Mouse (Mus musculus): ENCODE results near the gene Coq6. TPM values are rescaled to one million over a fixed set of nuclear protein-coding genes. Genes with fewer than 3 reads are reported as not detected.
"Not testable (repeated sequence)": the region's sequence is repeated elsewhere in the genome, so short reads cannot be mapped to it uniquely, and the experiment has no call there.

Coq6 gene
- 10 to 100 TPM; 20.4 to 31.5 TPM for polyA plus RNA-seq (2017; shearing (Covaris generic))

DNA sequence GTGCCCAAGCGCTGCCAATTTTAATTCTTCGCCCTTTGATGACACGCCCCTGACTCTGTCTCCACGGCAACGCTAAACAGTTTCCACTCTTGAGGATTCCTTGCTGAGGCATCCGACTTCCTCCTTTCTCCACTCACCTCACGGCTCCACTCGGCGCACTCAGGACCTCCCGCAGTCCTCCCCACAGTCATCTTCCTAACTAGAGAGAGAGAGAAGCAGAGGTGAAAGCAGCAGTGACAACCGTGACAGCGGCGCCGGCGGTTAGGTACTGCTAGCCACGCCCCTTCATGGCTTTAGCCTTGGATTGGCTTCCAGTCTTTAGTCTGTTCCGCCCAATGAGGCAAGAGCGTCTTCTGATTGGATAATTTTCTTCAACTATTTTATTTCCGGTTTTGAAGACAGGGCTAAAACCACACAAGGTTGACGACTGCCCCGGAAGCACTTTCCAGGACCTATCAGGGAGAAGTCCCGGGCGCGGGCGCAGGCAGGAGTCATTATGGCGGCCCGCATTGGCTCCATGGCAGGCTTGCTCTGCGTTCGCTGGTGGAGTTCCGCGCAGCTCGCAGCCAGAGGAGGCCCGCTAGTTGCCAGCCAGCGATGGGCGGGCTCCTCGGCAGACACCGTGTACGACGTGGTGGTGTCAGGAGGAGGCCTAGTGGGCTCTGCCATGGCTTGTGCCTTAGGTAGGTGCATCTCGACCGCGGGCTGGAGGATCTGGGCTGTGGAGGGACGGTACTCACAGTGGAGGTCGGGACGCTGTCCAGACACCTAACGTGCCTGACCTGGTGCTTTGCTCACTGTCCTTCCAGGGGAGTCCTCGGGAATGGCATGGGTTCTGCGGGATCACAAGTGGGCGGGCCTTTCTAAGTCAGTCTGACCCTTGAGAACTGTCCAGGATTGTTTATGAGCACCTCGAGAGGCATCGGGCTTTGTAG, at the start of gene Coq6, which contains the start of gene Fam161b:
Coq6 (plus strand) TSS at position 103 of the 935 bp plus-strand sequence.
Fam161b (minus strand) TSS at position 279 of the 935 bp plus-strand sequence.
- ATAC-seq, result peak; percentile 100

DNA sequence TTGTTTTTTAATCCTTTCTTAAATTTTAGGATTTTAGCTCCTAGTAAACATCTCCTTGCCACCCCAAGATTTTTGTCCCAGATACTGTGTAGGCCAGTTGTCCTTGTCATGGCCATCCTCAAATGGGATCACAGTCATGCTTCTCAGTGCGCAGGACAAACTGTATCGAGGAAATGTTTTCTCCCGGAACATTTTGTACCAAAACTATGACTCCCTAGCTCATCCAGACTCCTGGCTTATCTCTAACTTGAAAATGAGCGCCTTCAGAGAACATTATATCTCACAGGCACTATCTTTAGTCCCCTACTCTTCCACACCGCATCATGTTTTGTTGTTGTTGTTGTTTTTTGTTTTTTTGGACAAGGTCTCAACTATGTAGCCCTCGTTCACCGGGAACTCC, 45.5 kb upstream of the Coq6 start:
- ATAC-seq, result no peak

DNA sequence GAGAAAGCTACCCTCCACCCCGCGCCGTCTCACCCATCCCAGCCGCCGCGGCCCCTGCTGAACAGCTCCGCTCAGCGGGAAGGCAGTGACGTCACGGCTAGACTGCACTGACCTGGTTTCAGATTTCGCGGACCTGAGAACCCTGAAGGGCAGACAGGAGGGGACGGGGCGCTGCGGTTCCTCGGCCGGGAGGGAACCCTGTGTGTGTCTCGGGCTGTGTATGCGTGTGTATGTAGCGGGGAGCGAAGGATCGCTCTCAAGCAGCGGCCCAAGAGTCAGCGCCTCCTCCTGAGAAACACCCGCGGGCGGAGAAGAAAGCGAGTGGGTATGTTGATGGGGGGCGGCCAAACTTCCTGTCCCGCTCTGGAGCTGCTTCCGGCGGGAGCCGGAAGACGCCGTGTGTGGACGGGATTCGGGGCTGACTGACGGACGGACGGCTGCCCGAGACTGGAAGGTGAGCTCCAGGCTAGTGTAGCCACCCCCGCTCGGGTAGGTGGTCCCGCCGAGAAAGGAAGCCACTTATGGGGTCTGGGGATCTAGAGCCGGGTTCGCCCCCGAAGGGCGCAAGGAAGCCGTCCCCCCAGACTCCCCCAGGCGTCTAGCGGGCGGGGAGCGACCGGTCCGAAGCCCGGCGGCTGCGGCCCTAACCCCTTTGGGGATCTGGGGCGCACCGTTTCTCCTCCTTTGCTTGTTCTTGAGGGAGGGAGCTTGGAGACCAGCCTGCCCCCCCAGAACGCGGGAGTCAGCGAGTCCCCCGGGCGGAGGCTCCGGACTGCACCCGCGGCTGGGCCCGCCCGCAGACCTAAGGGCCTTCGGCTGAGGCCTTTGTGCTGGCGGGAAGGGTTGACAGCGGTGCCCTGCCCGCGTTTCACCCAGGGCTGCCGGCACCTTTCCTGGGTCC, 44.5 kb upstream of the Coq6 start, which contains the start of gene Zfp410:
Zfp410 (plus strand) TSS at position 132 of the 901 bp plus-strand sequence.
- ATAC-seq, result peak; percentile 71

DNA sequence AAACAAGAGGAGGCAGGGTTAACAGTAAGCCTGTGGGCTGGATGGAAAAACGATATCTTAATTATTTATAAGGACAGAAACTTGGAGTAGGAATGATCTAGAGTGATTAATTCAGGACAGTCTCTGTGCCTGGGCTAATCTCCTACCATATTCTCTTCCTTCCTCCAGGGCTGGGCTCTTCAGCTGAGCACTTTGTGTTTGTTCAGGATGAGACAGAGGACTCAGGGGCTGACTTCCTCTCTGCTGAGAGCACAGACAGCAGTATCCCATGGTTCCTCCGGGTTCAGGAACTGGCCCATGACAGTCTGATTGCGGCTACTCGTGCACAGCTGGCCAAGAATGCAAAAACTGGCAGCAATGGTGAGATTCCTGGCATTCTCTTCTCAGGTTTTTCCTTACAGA, 34.3 kb upstream of the Coq6 start:
- ATAC-seq, result no peak

DNA sequence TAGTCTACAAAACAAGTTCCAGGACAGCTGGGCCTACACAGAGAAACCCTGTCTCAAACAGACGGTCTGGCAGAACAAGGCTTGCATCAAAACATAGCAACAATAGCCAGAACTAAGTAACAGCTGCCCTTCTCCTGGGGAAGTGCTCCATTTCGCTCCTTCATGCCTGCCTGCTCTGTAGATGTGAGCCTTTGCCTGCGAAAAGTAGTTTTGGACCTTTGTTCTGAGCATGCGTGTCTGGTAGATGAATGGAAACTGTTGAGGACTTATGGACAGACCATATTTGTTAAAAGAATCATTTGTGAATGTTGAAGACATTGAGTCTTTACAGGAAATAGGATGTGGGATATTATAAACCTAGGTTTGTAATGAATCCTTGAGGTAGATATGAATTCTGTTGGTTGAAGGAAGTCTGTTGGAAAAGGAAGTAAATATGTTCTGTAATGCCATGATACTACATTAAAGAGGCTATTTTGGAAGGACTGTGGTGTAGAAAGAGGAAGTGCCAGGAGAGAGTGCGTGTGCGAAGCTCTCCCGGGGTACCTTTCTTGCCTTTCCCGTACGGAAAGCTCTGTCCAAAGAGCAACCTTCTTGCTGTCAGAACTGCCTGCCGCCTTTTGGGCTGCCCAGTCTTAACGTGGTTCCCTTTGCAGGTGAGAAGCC, 24.4 kb upstream of the Coq6 start:
- no peak for ATAC-seq

DNA sequence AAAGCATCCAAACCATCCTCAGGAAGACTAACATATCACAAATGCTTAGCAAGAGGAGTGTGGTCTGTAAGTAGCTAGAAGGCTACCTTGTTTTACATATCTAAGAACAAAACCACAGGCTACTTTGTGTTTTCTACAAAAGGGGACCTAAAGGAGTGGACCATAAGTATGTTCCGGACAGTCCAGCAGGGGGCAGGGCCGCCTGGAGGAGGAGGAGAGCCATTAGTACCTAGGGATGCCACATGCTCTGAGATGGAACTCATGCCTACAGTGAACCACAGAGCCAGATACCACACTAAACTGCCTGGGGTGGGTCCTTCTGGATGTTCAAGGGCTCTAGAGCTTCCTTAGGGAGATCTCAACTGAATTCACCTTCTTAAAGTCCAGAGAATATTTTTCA, 14.3 kb upstream of the Coq6 start:
- ATAC-seq, result no peak

DNA sequence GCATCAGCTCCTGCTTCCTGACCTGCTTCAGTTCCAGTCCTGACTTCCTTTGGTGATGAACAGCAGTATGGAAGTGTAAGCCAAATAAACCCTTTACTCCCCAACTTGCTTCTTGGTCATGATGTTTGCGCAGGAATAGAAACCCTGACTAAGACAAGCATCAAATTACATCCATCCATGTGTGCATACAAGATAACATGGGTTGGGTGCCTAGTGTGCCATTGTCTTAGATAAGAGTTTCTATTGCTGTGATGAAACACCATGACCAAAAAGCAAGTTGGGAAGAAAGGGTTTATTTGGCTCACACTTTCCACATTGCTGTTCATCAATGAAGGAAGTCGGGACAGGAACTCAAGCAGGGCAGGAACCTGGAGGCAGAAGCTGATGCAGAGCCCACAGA, 2.8 kb upstream of the Coq6 start:
- ATAC-seq, result not testable (repeated sequence)

DNA sequence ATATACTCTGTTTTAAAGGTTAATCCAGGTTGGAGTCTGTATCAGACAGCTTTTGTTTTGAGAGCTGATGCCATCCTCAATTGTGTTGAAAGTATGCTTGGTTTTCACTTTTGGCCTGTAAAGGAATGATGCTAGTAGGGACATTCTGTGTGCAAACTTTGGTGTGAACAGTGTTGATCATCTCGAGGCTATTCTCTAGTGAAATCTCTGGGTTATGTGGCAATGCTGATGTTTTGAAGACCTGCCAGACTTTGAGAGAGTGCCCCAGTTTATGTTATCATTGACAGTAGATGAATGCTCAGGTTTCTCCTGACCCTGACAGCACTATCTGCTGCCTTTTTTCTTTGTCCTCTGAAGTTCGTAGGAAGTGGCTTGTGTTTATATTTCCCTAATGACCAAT, 1.4 kb downstream of the Coq6 start:
- no peak for ATAC-seq

DNA sequence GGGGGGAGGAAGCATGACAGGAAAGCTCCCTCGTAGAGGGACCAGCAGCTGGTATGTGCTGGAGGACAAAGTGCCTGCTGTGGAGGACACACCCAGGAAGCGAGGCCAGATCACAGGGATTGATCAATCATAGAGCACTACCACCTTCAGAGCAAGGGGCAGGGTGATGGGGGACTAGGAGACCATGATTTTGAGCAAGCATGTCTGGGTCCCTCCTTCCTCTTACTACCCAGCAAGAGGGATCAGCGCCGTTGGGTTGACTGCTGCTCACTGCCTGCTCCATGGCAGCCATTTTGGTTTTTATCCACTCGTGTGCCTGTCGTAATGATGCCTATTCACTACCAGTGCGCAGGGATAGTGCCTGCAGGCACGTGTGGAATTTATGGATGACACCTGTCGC, 2.8 kb downstream of the Coq6 start:
- no peak for ATAC-seq

DNA sequence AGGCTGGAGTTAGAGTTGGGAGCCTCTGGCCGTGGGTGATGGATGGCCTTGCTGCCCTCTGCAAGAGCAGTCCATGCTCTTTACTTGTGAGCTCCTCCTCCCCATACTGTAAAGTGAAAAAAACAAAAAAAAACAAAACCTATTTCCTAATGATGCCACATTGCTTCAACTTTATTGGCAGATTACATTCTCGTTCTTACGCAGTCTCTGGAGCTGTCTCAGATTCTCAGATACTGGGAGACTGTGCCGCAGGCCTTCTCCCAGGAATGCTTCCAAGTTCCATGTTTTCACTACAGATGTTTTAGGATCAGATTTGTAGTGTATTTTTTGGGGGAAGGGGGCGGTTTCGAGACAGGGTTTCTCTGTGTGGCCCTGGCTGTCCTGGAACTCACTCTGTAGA, 3.7 kb downstream of the Coq6 start:
- no peak for ATAC-seq

DNA sequence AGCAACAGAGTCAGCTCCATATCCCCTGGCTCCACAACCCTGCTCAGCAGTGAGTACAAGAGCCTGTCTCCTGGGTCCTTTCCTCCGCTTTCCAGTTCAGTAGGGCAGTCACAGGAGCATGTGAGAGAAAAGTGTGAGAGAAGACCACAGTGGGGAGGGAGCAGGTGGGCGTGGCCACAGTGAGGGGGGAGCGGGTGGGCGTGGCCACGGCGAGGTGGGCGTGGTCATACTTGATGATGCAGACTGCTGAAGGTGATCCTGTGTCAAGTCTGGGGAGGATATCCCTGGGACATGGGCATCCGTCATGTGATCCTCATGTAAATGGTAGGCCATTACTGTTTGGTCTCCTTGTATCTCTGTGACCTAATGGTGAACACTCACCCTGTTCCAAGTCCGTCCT, 5.5 kb downstream of the Coq6 start:
- ATAC-seq, result no peak

DNA sequence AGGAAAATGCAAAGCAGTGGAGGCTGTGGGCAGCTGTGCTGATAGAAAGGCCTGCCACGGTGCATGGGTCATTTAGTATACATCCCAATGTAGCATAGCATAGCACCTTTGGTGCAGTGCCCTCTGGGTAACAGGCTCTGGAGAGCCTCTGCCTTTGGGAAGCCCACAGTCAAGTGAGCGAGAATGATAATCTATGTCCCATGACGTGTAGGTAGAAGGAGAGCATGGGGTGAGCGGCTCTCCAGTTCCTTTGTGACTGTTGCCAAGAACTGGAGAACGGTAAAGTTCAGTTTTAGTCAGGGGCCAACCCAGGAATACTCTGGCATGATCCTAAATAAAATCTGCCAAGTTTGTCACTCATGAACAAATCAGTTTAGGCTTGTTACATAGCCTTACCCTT, 10.2 kb downstream of the Coq6 start:
- no peak for ATAC-seq

DNA sequence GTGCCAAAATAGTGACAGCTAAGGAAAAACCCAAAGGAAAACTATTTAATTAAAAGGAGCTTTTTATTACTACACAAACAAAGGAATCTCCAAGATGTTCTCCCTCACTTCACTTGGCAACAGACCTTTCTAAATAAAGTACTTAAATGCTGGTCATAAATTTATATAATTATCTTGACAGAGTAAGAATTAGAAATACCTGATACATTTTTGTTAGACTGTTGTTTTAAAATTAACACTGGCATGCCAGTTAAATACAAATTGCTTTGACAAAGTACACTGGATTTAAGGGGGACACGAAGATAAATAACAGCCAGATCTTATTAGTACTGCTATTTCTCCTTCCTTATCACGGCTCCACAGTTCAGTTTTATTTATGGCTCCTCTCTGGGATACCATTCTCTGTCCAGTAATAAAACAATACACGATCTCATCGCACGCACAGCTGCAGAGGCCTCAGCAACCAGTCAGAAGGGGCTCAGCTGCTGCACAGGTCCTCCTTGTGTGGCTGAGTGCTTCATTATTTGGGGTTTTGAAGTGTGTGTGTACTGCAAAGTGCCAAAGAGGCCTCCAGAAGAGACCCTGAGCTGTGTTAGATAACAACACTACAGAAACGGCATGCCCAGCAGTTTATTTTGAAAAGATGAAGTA, 12.5 kb downstream of the Coq6 start:
- ATAC-seq, result no peak

DNA sequence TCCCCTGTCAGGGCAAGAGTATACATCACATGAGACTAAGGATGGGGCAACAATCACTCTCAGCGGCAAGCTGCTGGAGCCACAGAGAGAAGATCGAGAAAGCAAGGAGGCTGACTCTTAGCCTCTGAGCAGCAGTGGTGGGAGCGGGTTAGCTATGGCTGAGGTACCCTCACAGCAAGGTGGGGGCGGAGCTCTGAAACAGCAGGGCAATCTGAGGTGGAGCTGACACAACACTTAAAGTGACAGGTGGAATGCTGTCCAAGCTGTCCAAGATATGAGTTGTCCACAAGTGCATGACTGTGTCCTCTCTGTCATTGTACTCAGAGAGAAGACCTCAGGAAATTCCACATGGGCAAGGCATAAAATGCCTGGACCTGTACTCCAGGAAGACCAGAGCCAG, 20.9 kb downstream of the Coq6 start:
- ATAC-seq, result no peak

DNA sequence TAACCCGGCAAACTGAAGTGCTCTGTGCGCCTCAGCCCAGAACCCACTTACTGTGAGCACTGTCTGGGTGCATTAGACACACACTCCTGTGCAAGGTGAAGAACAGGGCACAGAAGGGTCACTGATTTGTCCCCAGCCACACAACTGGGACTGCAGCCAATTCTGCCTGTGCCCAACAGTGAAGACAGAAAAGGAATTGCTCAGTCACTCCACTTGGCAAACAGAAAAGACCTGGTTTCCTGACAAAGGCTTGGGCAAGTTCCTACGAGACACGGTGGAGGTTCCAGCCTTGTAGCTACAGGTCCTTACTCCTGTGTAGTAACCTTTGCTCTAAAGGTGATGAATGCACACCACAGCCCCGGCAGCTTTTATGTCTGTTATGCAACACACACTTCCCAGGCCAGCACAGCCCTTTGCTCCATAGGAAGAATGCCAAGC, 23.2 kb downstream of the Coq6 start:
- no peak for ATAC-seq

DNA sequence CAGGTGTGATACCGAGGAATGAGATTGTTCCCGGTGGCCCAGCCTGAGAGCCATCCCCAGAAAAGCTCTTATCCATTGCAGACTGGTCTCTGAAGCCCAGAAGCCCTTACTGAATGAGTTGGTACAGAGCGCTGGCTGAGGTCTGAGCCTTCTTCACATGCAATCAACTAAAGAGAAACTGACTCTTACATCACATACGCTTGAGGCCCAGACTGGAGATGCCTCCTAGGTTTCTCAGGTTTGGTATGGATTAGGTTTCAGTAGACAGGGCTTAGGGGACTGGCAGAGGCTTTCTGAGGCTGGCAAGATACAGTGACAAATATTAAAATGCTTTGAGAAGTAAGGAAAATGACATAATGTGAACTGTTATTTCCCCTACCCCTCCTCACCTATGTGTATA, 24.0 kb downstream of the Coq6 start:
- ATAC-seq, result no peak

DNA sequence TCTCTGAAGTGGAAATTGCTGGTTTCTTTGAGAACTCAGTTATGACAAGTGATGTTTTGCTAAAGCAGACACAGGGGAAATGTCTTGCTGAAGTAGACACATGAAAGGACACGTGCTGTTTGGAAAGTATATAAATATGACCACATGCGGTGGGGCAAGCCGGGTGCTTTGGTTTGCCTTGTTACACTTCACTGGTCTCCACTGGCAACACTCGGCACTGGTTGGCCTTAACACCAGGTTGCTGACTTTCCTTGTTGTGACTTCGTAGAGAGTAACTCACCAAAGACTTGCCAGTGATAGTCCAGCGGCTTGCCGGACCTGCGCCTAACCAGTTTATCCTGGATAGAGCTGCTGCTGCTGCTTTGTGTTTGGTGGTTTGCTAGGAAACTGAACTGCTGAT, 26.6 kb downstream of the Coq6 start:
- ATAC-seq, result no peak

DNA sequence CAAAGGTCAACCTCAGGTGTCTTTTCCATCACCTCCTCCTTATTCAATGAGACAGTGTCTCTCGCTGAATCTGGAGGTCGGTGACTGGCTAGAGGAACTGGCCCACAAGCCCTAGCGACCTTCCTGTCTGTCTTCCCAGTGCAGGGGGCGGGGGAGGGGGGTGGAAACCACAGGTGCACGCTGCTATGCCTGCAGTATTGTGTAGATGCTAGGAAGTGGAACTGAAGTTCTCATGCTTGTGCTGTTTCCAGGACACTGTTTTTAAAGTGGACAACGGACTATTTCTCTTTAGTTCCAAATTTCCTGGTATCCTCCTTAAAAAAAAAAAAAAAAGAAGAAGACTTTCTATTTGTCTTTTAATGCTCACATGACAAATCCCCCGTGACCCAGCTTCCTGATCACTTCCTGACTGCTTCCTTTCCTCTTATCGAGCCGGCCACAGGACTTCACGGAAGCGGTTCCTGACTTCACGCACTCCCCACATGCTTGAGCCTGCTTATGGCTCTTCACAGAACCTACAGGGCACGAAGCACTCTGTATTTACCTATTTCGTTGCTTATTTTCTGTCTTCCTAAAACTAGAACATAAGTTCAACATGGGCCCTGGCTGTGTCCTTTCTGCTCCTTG, 27.4 kb downstream of the Coq6 start:
- ATAC-seq, result peak; percentile 40

DNA sequence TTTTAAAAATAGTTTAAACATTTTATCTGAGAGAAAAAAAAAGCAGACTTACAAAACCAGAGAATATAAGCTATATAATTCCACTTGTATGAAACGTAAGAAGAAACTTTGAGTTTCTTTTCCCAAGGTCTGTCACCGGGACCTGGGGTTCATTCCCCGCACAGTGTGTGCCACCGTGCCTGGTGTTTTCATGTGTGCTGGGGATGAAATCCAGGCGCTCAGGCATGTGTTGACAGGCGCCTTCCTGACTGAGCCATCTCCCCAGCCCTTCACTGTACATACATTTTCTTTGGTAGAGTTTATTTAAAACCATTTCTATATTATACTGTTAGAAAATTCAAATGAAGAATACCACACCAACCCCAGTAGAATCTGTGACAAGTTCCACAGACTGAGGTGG, 28.9 kb downstream of the Coq6 start:
- no peak for ATAC-seq

DNA sequence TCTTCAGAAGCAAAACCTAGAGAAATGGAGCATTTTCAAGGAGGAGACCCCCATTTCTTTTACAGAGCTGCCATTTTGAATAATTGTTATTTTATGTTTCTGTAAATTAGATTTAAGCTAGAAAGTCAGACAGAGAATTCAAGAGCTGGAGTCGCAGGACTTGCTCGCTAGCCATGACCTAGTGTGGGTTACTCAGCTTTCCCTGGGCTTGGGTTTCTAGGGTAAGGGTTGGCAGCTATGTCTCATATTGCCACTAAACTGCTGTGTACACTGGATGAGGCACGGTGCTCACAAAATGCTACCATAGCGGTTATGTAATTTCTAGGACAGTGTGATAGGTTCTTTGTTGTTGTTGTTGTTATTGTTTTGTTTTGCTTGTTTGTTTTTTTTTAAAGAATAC, 31.2 kb downstream of the Coq6 start:
- no peak for ATAC-seq

DNA sequence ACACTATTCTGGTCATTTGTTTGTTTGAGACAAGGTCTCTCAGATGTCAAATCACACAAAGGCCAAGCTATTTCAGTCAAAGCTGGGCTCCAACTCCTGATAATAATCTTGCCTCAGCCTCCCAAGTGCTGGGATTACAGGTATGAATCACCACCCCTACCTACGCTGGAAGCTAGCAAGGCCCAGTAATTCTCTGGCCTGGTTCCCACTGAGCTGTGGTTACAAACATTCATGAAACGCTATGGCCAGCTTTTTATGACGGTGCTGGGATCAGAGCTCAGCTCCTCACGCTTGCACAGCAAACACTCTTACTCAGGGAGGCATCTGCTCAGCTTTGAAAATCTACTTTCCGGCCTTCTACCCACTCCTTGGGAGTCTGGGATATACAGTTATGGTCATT, 32.4 kb downstream of the Coq6 start:
- no peak for ATAC-seq

Data from activated CD4-positive, CD25-positive, alpha-beta regulatory T cell, adult 4 months (primary cell).